Mouse (Mus musculus): ENCODE results near the gene Eif1.

DNA sequence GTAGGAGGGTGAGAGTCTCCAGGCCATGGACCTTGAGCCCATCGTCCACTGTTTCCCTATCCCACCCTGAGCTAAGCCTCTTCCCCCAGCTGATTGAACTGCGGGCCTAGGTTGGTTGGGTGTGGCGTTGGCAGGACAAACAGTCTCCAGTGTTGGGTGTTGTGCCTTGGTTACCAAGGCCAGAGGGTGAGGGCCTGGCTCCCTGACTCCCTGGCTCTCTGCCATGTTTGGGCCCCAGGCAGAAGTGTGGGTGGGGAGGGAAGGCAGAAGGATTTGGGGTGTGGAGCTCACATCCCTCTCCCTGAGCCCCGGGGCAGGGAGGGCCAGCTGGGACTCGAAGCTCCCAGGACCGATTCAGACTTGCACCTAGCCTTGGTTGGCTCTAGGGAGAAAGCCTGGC lies 30.7 kb upstream of the Eif1 start:
- TF ChIP-seq CTCF (IDR thresholded peaks at IDR 0.05; ENCODE audit: low read depth) (no peak), EP300 (IDR thresholded peaks at IDR 0.05; ENCODE audit: low read depth) (no peak)
